Comparison of ENCODE assay signal across 17 mouse cellular contexts in the genomic region with DNA sequence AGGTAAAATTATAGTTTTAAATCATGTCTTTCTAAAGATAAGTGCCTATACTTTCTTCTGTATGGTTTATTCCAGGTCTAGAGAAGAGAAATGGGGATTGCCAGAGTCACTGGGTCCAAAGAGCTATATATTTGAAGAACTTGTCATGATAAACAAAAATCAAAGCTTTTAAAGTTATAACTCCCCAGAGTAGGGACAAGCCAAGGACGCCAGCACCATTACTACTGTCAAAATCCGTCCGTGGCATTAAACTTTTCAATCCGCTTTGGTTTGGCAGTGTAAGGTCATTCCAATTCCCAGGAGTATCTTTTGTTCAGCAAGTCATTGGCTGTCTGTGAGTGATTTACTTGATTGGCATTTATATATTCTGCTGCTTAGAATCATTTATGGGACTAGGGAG.
"Had no signal": no experiment of that assay in that cellular context is flagged by ENCODE, and none has a peak within 500 bp of the region (broad histone marks: within the 10 kb centered on the region; RNA-seq: fewer than 3 reads in every experiment).

No protein-coding gene starts in this region.

- H3K4me2 ChIP-seq: lung, embryonic 15.5 days; midbrain, embryonic 11.5 days; midbrain, embryonic 13.5 days; midbrain, embryonic 15.5 days; neural tube, embryonic 13.5 days; stomach, embryonic 15.5 days had no signal

- DNase-seq: liver, postnatal 0 days; lung, adult 2 months; lung, postnatal 14 days; lung, postnatal 36 days; right cerebral cortex, postnatal 14 days; thymus, adult 2 months; thymus, postnatal 25 days; thymus, postnatal 4 days had no signal

- H3K4me1 ChIP-seq: lung, embryonic 15.5 days; midbrain, embryonic 13.5 days; midbrain, embryonic 15.5 days; neural tube, embryonic 13.5 days; stomach, embryonic 15.5 days had no signal

- H3K9ac ChIP-seq: liver, postnatal 0 days; lung, embryonic 15.5 days; midbrain, embryonic 13.5 days; midbrain, embryonic 15.5 days; neural tube, embryonic 13.5 days; stomach, embryonic 15.5 days had no signal

- H3K9me3 ChIP-seq: lung, embryonic 15.5 days; midbrain, embryonic 13.5 days; midbrain, embryonic 15.5 days; stomach, embryonic 15.5 days had no signal

- H3K27me3 ChIP-seq: lung, embryonic 15.5 days; midbrain, embryonic 13.5 days; midbrain, embryonic 15.5 days; neural tube, embryonic 13.5 days; stomach, embryonic 15.5 days had no signal

- H3K4me3 ChIP-seq: lung, embryonic 15.5 days; midbrain, embryonic 13.5 days; midbrain, embryonic 15.5 days; neural tube, embryonic 13.5 days; stomach, embryonic 15.5 days had no signal

- H3K36me3 ChIP-seq: lung, embryonic 15.5 days; midbrain, embryonic 13.5 days; midbrain, embryonic 15.5 days; neural tube, embryonic 13.5 days; stomach, embryonic 15.5 days had no signal

- ATAC-seq: liver, postnatal 0 days; lung, postnatal 0 days; midbrain, embryonic 13.5 days; midbrain, embryonic 15.5 days had no signal

- H3K27ac ChIP-seq: lung, embryonic 15.5 days; macrophage; midbrain, embryonic 13.5 days; midbrain, embryonic 15.5 days; neural tube, embryonic 13.5 days; stomach, embryonic 15.5 days; stomach, postnatal 0 days had no signal
